Comparison of ENCODE assay signal across 10 mouse cellular contexts in genomic region chr9:51103808-51104514, GRCm38 (mm10). TPM values are rescaled to one million over a fixed set of nuclear protein-coding genes. Genes with fewer than 3 reads are reported as not detected.
DNase-seq lines count a peak whose midpoint lies in the region; ATAC-seq lines count a peak whose summit lies in the region.
"Had no signal": no experiment of that assay in that cellular context is flagged by ENCODE, and none has a peak within 500 bp of the region (broad histone marks: within the 10 kb centered on the region; RNA-seq: fewer than 3 reads in every experiment).

No protein-coding gene starts in this region.

- H3K27ac ChIP-seq in forebrain, embryonic 12.5 days = no peak overlapping the region
- H3K27ac ChIP-seq in hindbrain, embryonic 16.5 days (ENCODE audit: low read depth, low read length) = no peak overlapping the region
- no peak overlapping the region for H3K27ac ChIP-seq in liver, embryonic 12.5 days
- 0 out of 2 replicates have a peak overlapping the region, but pooled peaks have one; percentile 18 for H3K27ac ChIP-seq in neural tube, embryonic 15.5 days (replicated peaks)

- intact Hi-C loops in heart, postnatal 25 days (cut with DNase I) = loop anchor here (2.0 kb wide), 1 partner anchor 27 kb away; the partner anchor contains the start of gene Layn

- H3K9ac ChIP-seq in forebrain, embryonic 12.5 days = peak overlapping the region; percentile 71
- H3K9ac ChIP-seq in hindbrain, embryonic 16.5 days (ENCODE audit: low read depth, low read length) = peak overlapping the region; percentile 66
- 0 out of 2 replicates have a peak overlapping the region, but pooled peaks have one; percentile 35 for H3K9ac ChIP-seq in liver, embryonic 12.5 days
- H3K9ac ChIP-seq in neural tube, embryonic 15.5 days (replicated peaks) = peak overlapping the region; percentile 72

- ATAC-seq in forebrain, embryonic 12.5 days (ENCODE audit: low FRiP score) = peak; percentile 74
- peak; percentile 69 for ATAC-seq in hindbrain, embryonic 16.5 days
- no peak for ATAC-seq in liver, embryonic 12.5 days
- peak; percentile 58 for ATAC-seq in neural tube, embryonic 15.5 days (ENCODE audit: low FRiP score)
- no peak for ATAC-seq in monocyte, adult 5-6 weeks (replicated peaks; ENCODE audit: insufficient number of reproducible peaks, low FRiP score, low TSS enrichment, poor library complexity, severe bottlenecking)

- peak overlapping the region; percentile 57 for H3K4me3 ChIP-seq in forebrain, embryonic 12.5 days (replicated peaks)
- peak overlapping the region; percentile 58 for H3K4me3 ChIP-seq in hindbrain, embryonic 16.5 days (ENCODE audit: low read length)
- H3K4me3 ChIP-seq in liver, embryonic 12.5 days = peak overlapping the region; percentile 46
- peak overlapping the region; percentile 60 for H3K4me3 ChIP-seq in neural tube, embryonic 15.5 days (replicated peaks)

- no peaks in the 10 kb centered on the region for H3K9me3 ChIP-seq in forebrain, embryonic 12.5 days
- H3K9me3 ChIP-seq in hindbrain, embryonic 16.5 days (ENCODE audit: control insufficient read depth, low read length) = no peaks in the 10 kb centered on the region
- no peaks in the 10 kb centered on the region for H3K9me3 ChIP-seq in liver, embryonic 12.5 days (replicated peaks)
- no peaks in the 10 kb centered on the region for H3K9me3 ChIP-seq in neural tube, embryonic 15.5 days (replicated peaks)

- no peaks in the 10 kb centered on the region for H3K36me3 ChIP-seq in forebrain, embryonic 12.5 days (replicated peaks)
- H3K36me3 ChIP-seq in hindbrain, embryonic 16.5 days (ENCODE audit: control insufficient read depth, insufficient read depth, low read length) = no peaks in the 10 kb centered on the region
- no peaks in the 10 kb centered on the region for H3K36me3 ChIP-seq in liver, embryonic 12.5 days
- no peaks in the 10 kb centered on the region for H3K36me3 ChIP-seq in neural tube, embryonic 15.5 days

- DNase-seq in heart, adult 18-20 months = peak; percentile 16 to 31
- DNase-seq in heart, postnatal 25 days (ENCODE audit: low spot score) = no peak
- DNase-seq in adrenal gland, postnatal 4 days (ENCODE audit: low spot score in 2 of 2) = peak; percentile 32 to 36

- H3K4me1 ChIP-seq in forebrain, embryonic 12.5 days = peaks cover 15% of the 10 kb centered on the region
- H3K4me1 ChIP-seq in hindbrain, embryonic 16.5 days (ENCODE audit: control insufficient read depth, insufficient read depth, low read depth, low read length) = peaks cover 2% of the 10 kb centered on the region
- peaks cover 14% of the 10 kb centered on the region; the same call in 1 of the 2 replicates for H3K4me1 ChIP-seq in liver, embryonic 12.5 days
- H3K4me1 ChIP-seq in neural tube, embryonic 15.5 days = peaks cover 22% of the 10 kb centered on the region

- peaks cover 28% of the 10 kb centered on the region for H3K27me3 ChIP-seq in forebrain, embryonic 12.5 days
- peaks cover 2% of the 10 kb centered on the region; the same call in 1 of the 2 replicates for H3K27me3 ChIP-seq in hindbrain, embryonic 16.5 days (replicated peaks; ENCODE audit: control insufficient read depth, insufficient read depth, low read length)
- peaks cover 63% of the 10 kb centered on the region for H3K27me3 ChIP-seq in liver, embryonic 12.5 days (replicated peaks)
- H3K27me3 ChIP-seq in neural tube, embryonic 15.5 days (replicated peaks) = peaks cover 12% of the 10 kb centered on the region; the same call in 1 of the 2 replicates
- H3K27me3 ChIP-seq: CH12.LX had no signal

- H3K4me2 ChIP-seq in forebrain, embryonic 12.5 days = peak overlapping the region; percentile 100
- H3K4me2 ChIP-seq in hindbrain, embryonic 16.5 days (ENCODE audit: low read length) = peak overlapping the region; percentile 99
- peak overlapping the region; percentile 75 for H3K4me2 ChIP-seq in liver, embryonic 12.5 days
- peak overlapping the region; percentile 100 for H3K4me2 ChIP-seq in neural tube, embryonic 15.5 days

- 13% methylated on average over 29 of the region's 30 CpGs for whole genome bisulfite sequencing in forebrain, embryonic 12.5 days
- WGBS in hindbrain, embryonic 16.5 days = 12% methylated on average over 29 of the region's 30 CpGs
- 12% methylated on average over 26 of the region's 30 CpGs for WGBS in liver, embryonic 12.5 days (ENCODE audit: insufficient replicate concordance)
- WGBS in neural tube, embryonic 15.5 days = 12% methylated on average over 30 of the region's 30 CpGs

RNA-seq across cellular contexts. Expression of gene 4833427G06Rik, which starts 2.1 kb away (rescaled TPM):
- total RNA-seq in heart, adult 18-20 months (2021) = under 1 TPM in 1 of 2 experiments, not detected in 1; 0.69 TPM
- not detected for total RNA-seq in heart, postnatal 25 days (2021)
- total RNA-seq in adrenal gland, postnatal 4 days (2021) = under 1 TPM in 1 of 2 experiments, not detected in 1; 0.31 TPM
- polyA plus RNA-seq in forebrain, embryonic 12.5 days (2016; fragmentation: Nextera tagmentation; extraction: Ambion mirVana) = 0.27 TPM in 1 of 2 replicates, not detected in the other
- polyA plus RNA-seq in hindbrain, embryonic 16.5 days (2015; fragmentation: Nextera tagmentation; extraction: Ambion mirVana) = 1.0 and 1.9 TPM in 2 replicates
- not detected in 2 replicates for polyA plus RNA-seq in liver, embryonic 12.5 days (2016; fragmentation: Nextera tagmentation; extraction: Ambion mirVana)
- polyA plus RNA-seq in neural tube, embryonic 15.5 days (2015; fragmentation: Nextera tagmentation; extraction: Ambion mirVana) = 0.37 TPM in 2 replicates
- total RNA-seq in monocyte, adult 5-6 weeks (2017) = not detected in 3 replicates

RNA-seq across cellular contexts. Expression of gene Layn, which starts 27.1 kb away (rescaled TPM):
- total RNA-seq in heart, adult 18-20 months (2021) = 1 to 10 TPM; 5.5 to 5.9 TPM
- total RNA-seq in heart, postnatal 25 days (2021) = 1 to 10 TPM; 6.0 to 7.0 TPM
- 10 to 100 TPM in 1 of 2 experiments, 1 to 10 TPM in 1; 7.7 to 10.4 TPM for total RNA-seq in adrenal gland, postnatal 4 days (2021)
- polyA plus RNA-seq in forebrain, embryonic 12.5 days (2016; fragmentation: Nextera tagmentation; extraction: Ambion mirVana) = 0.69 and 1.2 TPM in 2 replicates
- polyA plus RNA-seq in hindbrain, embryonic 16.5 days (2015; fragmentation: Nextera tagmentation; extraction: Ambion mirVana) = 2.5 and 2.6 TPM in 2 replicates
- 2.2 and 2.6 TPM in 2 replicates for polyA plus RNA-seq in liver, embryonic 12.5 days (2016; fragmentation: Nextera tagmentation; extraction: Ambion mirVana)
- polyA plus RNA-seq in neural tube, embryonic 15.5 days (2015; fragmentation: Nextera tagmentation; extraction: Ambion mirVana) = 5.2 and 5.6 TPM in 2 replicates
- 0.43 to 6.0 TPM in 2 of 3 replicates, not detected in the other for total RNA-seq in monocyte, adult 5-6 weeks (2017)
- total RNA-seq: CH12.LX had no signal

RNA-seq across cellular contexts. Expression of gene Btg4, which starts 43.3 kb away (rescaled TPM):
- not detected for total RNA-seq in heart, adult 18-20 months (2021)
- total RNA-seq in heart, postnatal 25 days (2021) = not detected
- not detected for total RNA-seq in adrenal gland, postnatal 4 days (2021)
- polyA plus RNA-seq in forebrain, embryonic 12.5 days (2016; fragmentation: Nextera tagmentation; extraction: Ambion mirVana) = not detected in 2 replicates
- polyA plus RNA-seq in hindbrain, embryonic 16.5 days (2015; fragmentation: Nextera tagmentation; extraction: Ambion mirVana) = not detected in 2 replicates
- polyA plus RNA-seq in liver, embryonic 12.5 days (2016; fragmentation: Nextera tagmentation; extraction: Ambion mirVana) = not detected in 2 replicates
- polyA plus RNA-seq in neural tube, embryonic 15.5 days (2015; fragmentation: Nextera tagmentation; extraction: Ambion mirVana) = not detected in 2 replicates
- 0.78 TPM in 1 of 3 replicates, not detected in the others for total RNA-seq in monocyte, adult 5-6 weeks (2017)
- total RNA-seq: CH12.LX had no signal
- polyA plus RNA-seq: gonadal fat pad, adult 2 months had no signal

Comparison
In these comparisons a context has a peak if more than half of its experiments do, and no peak if none do; other contexts are left out.
1. ATAC-seq: peak in forebrain, embryonic 12.5 days (single experiment), hindbrain, embryonic 16.5 days (single experiment) and neural tube, embryonic 15.5 days (single experiment); none in liver, embryonic 12.5 days (single experiment) and monocyte, adult 5-6 weeks (single experiment).
2. Peak in every context shown above with its lines, with median percentiles within 50 percentile points of each other: H3K4me2 ChIP-seq, H3K4me3 ChIP-seq and H3K9ac ChIP-seq.